Mouse (Mus musculus): Measurements from ENCODE around the gene Olfr267. TPM values are rescaled to one million over a fixed set of nuclear protein-coding genes. Genes with fewer than 3 reads are reported as not detected.

The Olfr267 gene
- polyA plus RNA-seq (2012; ENCODE audit: insufficient read depth, insufficient read length, missing spikeins) = not detected in 2 replicates

- no peak within 1 kb of the TSS for H3K4me3 ChIP-seq (ENCODE audit: insufficient read depth, low read depth, low read length)
- H3K27ac ChIP-seq (replicated peaks; ENCODE audit: low read depth, low read length) = no peak within 1 kb of the TSS
- H3K4me1 ChIP-seq (ENCODE audit: control insufficient read depth, insufficient read depth, insufficient read length, low read length) = no peaks in the 10 kb centered on the region
These were observed at the start of gene Olfr267 for GRCm38 (mm10) chr4:58787616-58788015. Olfr267 (minus strand) TSS chr4:58787716.

- Histone ChIP-seq H3K27ac (replicated peaks; ENCODE audit: low read depth, low read length) (no peak overlapping the region), H3K4me1 (ENCODE audit: control insufficient read depth, insufficient read depth, insufficient read length, low read length) (0 out of 2 replicates have a peak, but pooled peaks cover 2% of the 10 kb centered on the region), H3K4me3 (ENCODE audit: insufficient read depth, low read depth, low read length) (no peak overlapping the region)
These were observed 45.4 kb upstream of the Olfr267 start for GRCm38 (mm10) chr4:58832908-58833307.

GRCm38 (mm10) chr4:58825921-58826320 lies 38.4 kb upstream of the Olfr267 start:
- Histone ChIP-seq H3K4me1 (ENCODE audit: control insufficient read depth, insufficient read depth, insufficient read length, low read length) (no peaks in the 10 kb centered on the region), H3K4me3 (ENCODE audit: insufficient read depth, low read depth, low read length) (no peak overlapping the region), H3K27ac (replicated peaks; ENCODE audit: low read depth, low read length) (no peak overlapping the region)

GRCm38 (mm10) chr4:58786659-58787058 lies 857 bp downstream of the Olfr267 start:
- no peak overlapping the region for H3K4me3 ChIP-seq (ENCODE audit: insufficient read depth, low read depth, low read length)

GRCm38 (mm10) chr4:58763417-58763816 lies 24.1 kb downstream of the Olfr267 start:
- Histone ChIP-seq H3K4me3 (ENCODE audit: insufficient read depth, low read depth, low read length) (no peak overlapping the region), H3K4me1 (ENCODE audit: control insufficient read depth, insufficient read depth, insufficient read length, low read length) (no peaks in the 10 kb centered on the region), H3K27ac (replicated peaks; ENCODE audit: low read depth, low read length) (no peak overlapping the region)

More at GRCm38 (mm10) chr4:58786659-58787058, 857 bp downstream of the Olfr267 start:
- no peak overlapping the region for H3K27ac ChIP-seq (replicated peaks; ENCODE audit: low read depth, low read length)
- no peaks in the 10 kb centered on the region for H3K4me1 ChIP-seq (ENCODE audit: control insufficient read depth, insufficient read depth, insufficient read length, low read length)

- H3K4me1 ChIP-seq (ENCODE audit: control insufficient read depth, insufficient read depth, insufficient read length, low read length) = no peaks in the 10 kb centered on the region
- no peak overlapping the region for H3K4me3 ChIP-seq (ENCODE audit: insufficient read depth, low read depth, low read length)
- no peak overlapping the region for H3K27ac ChIP-seq (replicated peaks; ENCODE audit: low read depth, low read length)
These were observed 38.0 kb downstream of the Olfr267 start for GRCm38 (mm10) chr4:58749510-58749909.

- no peak overlapping the region for H3K4me3 ChIP-seq (ENCODE audit: insufficient read depth, low read depth, low read length)
- H3K27ac ChIP-seq (replicated peaks; ENCODE audit: low read depth, low read length) = no peak overlapping the region
- no peaks in the 10 kb centered on the region for H3K4me1 ChIP-seq (ENCODE audit: control insufficient read depth, insufficient read depth, insufficient read length, low read length)
These were observed 38.4 kb downstream of the Olfr267 start for GRCm38 (mm10) chr4:58749101-58749500.

GRCm38 (mm10) chr4:58745583-58746222 lies 41.8 kb downstream of the Olfr267 start:
- Histone ChIP-seq H3K27ac (replicated peaks; ENCODE audit: low read depth, low read length) (no peak overlapping the region), H3K4me1 (ENCODE audit: control insufficient read depth, insufficient read depth, insufficient read length, low read length) (no peaks in the 10 kb centered on the region), H3K4me3 (ENCODE audit: insufficient read depth, low read depth, low read length) (no peak overlapping the region)

- Histone ChIP-seq H3K4me3 (ENCODE audit: insufficient read depth, low read depth, low read length) (no peak overlapping the region), H3K4me1 (ENCODE audit: control insufficient read depth, insufficient read depth, insufficient read length, low read length) (no peaks in the 10 kb centered on the region), H3K27ac (replicated peaks; ENCODE audit: low read depth, low read length) (no peak overlapping the region)
These were observed 50.5 kb downstream of the Olfr267 start for GRCm38 (mm10) chr4:58736867-58737633.

Other genes starting within 250 kb of the Olfr267 start
- 3.8 and 5.1 TPM in 2 replicates for gene Lpar1, start 233.8 kb downstream of the Olfr267 start, polyA plus RNA-seq (2012; ENCODE audit: insufficient read depth, insufficient read length, missing spikeins)
- 34.3 and 36.3 TPM in 2 replicates for gene Ecpas, start 125.0 kb upstream of the Olfr267 start, polyA plus RNA-seq (2012; ENCODE audit: insufficient read depth, insufficient read length, missing spikeins)
- not detected in 2 replicates for gene Zkscan16, start 155.9 kb upstream of the Olfr267 start, polyA plus RNA-seq (2012; ENCODE audit: insufficient read depth, insufficient read length, missing spikeins)
- 3.4 and 5.9 TPM in 2 replicates for gene Ptgr1, start 199.4 kb upstream of the Olfr267 start, polyA plus RNA-seq (2012; ENCODE audit: insufficient read depth, insufficient read length, missing spikeins)
- 16.4 and 17.4 TPM in 2 replicates for gene Dnajc25, start 207.3 kb upstream of the Olfr267 start, polyA plus RNA-seq (2012; ENCODE audit: insufficient read depth, insufficient read length, missing spikeins)
- gene Gm20503, start 215.5 kb upstream of the Olfr267 start, polyA plus RNA-seq (2012; ENCODE audit: insufficient read depth, insufficient read length, missing spikeins) = not detected in 2 replicates
- 34.8 and 39.2 TPM in 2 replicates for gene Gng10, start 247.4 kb upstream of the Olfr267 start, polyA plus RNA-seq (2012; ENCODE audit: insufficient read depth, insufficient read length, missing spikeins)

All from brown adipose tissue, adult 24 weeks (tissue).